ENCODE assay signal across 7 mouse cellular contexts in genomic region chr4:116819968-116820901, GRCm38 (mm10). TPM values are rescaled to one million over a fixed set of nuclear protein-coding genes. Genes with fewer than 3 reads are reported as not detected.
DNase-seq lines count a peak whose midpoint lies in the region; ATAC-seq and TF ChIP-seq lines count a peak whose summit lies in the region.

No protein-coding gene starts in this region.

- peak overlapping the region; percentile 48 for H3K9ac ChIP-seq in lung, embryonic 14.5 days
- peak overlapping the region; percentile 40; the same call in 1 of the 2 replicates for H3K9ac ChIP-seq in limb, embryonic 11.5 days (ENCODE audit: low read length)
- H3K9ac ChIP-seq in stomach, embryonic 14.5 days (replicated peaks; ENCODE audit: low read depth, low read length), result no peak overlapping the region

- peak overlapping the region; percentile 51 for H3K4me3 ChIP-seq in lung, embryonic 14.5 days (ENCODE audit: low read depth, low read length)
- H3K4me3 ChIP-seq in forebrain, embryonic 10.5 days, result peak overlapping the region; percentile 64
- H3K4me3 ChIP-seq in limb, embryonic 11.5 days (ENCODE audit: low read depth, low read length), result peak overlapping the region; percentile 48
- peak overlapping the region; percentile 44 for H3K4me3 ChIP-seq in stomach, embryonic 14.5 days (ENCODE audit: low read depth, low read length)

- H3K9me3 ChIP-seq in lung, embryonic 14.5 days (ENCODE audit: low read depth, low read length), result no peaks in the 10 kb centered on the region
- H3K9me3 ChIP-seq in forebrain, embryonic 10.5 days, result no peaks in the 10 kb centered on the region
- H3K9me3 ChIP-seq in limb, embryonic 11.5 days (ENCODE audit: control insufficient read depth, low read length), result no peaks in the 10 kb centered on the region
- no peaks in the 10 kb centered on the region for H3K9me3 ChIP-seq in stomach, embryonic 14.5 days (ENCODE audit: control insufficient read depth, low read depth, low read length)

- peak overlapping the region; percentile 99 for H3K4me2 ChIP-seq in lung, embryonic 14.5 days
- H3K4me2 ChIP-seq in limb, embryonic 11.5 days (ENCODE audit: low read depth, severe bottlenecking), result peak overlapping the region; percentile 97
- H3K4me2 ChIP-seq in stomach, embryonic 14.5 days (replicated peaks; ENCODE audit: low read depth, low read length), result peak overlapping the region; percentile 78

- no peak for DNase-seq in lung, embryonic 14.5 days
- DNase-seq in lung, postnatal 36 days, result no peak
- no peak for DNase-seq in forebrain, embryonic 10.5 days (ENCODE audit: extremely low spot score, low spot score)
- peak; percentile 26 for DNase-seq in limb, embryonic 11.5 days (ENCODE audit: low spot score)
- DNase-seq in layer of hippocampus, adult 9-11 months, result no peak
- no peak for DNase-seq in kidney, adult 11 months

- ATAC-seq in lung, embryonic 14.5 days (ENCODE audit: insufficient read depth), result peak; percentile 14
- no peak for ATAC-seq in limb, embryonic 11.5 days (ENCODE audit: insufficient number of reproducible peaks, low FRiP score, low TSS enrichment, low read depth)
- ATAC-seq in stomach, embryonic 14.5 days (ENCODE audit: insufficient number of reproducible peaks, insufficient read depth, low FRiP score, low read depth), result no peak

- no peak overlapping the region for H3K27ac ChIP-seq in lung, embryonic 14.5 days (ENCODE audit: low read depth)
- H3K27ac ChIP-seq in forebrain, embryonic 10.5 days, result peak overlapping the region; percentile 74
- H3K27ac ChIP-seq in limb, embryonic 11.5 days (replicated peaks; ENCODE audit: low read depth, low read length), result no peak overlapping the region
- H3K27ac ChIP-seq in stomach, embryonic 14.5 days (ENCODE audit: low read length), result no peak overlapping the region

- H3K27me3 ChIP-seq in lung, embryonic 14.5 days (ENCODE audit: insufficient read depth, low read length), result peaks cover 12% of the 10 kb centered on the region
- peaks cover 49% of the 10 kb centered on the region for H3K27me3 ChIP-seq in forebrain, embryonic 10.5 days (ENCODE audit: poor library complexity, severe bottlenecking)
- H3K27me3 ChIP-seq in limb, embryonic 11.5 days (ENCODE audit: control insufficient read depth, insufficient read depth, low read length), result 0 out of 2 replicates have a peak, but pooled peaks cover 3% of the 10 kb centered on the region
- no peaks in the 10 kb centered on the region; the same call in 1 of the 2 replicates for H3K27me3 ChIP-seq in stomach, embryonic 14.5 days (ENCODE audit: control insufficient read depth, insufficient read depth, low read length)

- no peak for TF ChIP-seq CTCF in lung, embryonic 14.5 days (IDR thresholded peaks at IDR 0.05; ENCODE audit: low read depth)

- H3K4me1 ChIP-seq in lung, embryonic 14.5 days (ENCODE audit: insufficient read depth), result peaks cover 6% of the 10 kb centered on the region; the same call in 1 of the 2 replicates
- peaks cover 30% of the 10 kb centered on the region for H3K4me1 ChIP-seq in forebrain, embryonic 10.5 days
- no peaks in the 10 kb centered on the region for H3K4me1 ChIP-seq in limb, embryonic 11.5 days (ENCODE audit: control insufficient read depth, insufficient read depth, low read length)
- peaks cover 2% of the 10 kb centered on the region; the same call in 1 of the 2 replicates for H3K4me1 ChIP-seq in stomach, embryonic 14.5 days (ENCODE audit: control insufficient read depth, insufficient read depth, low read length)

- peaks cover 16% of the 10 kb centered on the region for H3K36me3 ChIP-seq in lung, embryonic 14.5 days (ENCODE audit: insufficient read depth)
- H3K36me3 ChIP-seq in forebrain, embryonic 10.5 days (replicated peaks), result peaks cover 40% of the 10 kb centered on the region
- no peaks in the 10 kb centered on the region for H3K36me3 ChIP-seq in limb, embryonic 11.5 days (ENCODE audit: control insufficient read depth, insufficient read depth, low read length)
- peaks cover 3% of the 10 kb centered on the region; the same call in 1 of the 2 replicates for H3K36me3 ChIP-seq in stomach, embryonic 14.5 days (ENCODE audit: control insufficient read depth, insufficient read depth, low read length)

- 20% methylated on average over 32 of the region's 32 CpGs for WGBS in lung, embryonic 14.5 days
- WGBS in forebrain, embryonic 10.5 days, result 21% methylated on average over 32 of the region's 32 CpGs
- 21% methylated on average over 32 of the region's 32 CpGs for WGBS in limb, embryonic 11.5 days
- WGBS in stomach, embryonic 14.5 days, result 30% methylated on average over 32 of the region's 32 CpGs

RNA-seq across cellular contexts. Expression of gene Hpdl, which starts 1.3 kb away (rescaled TPM):
- 0.71 and 0.91 TPM in 2 replicates for polyA plus RNA-seq in lung, embryonic 14.5 days (2014; fragmentation: Nextera tagmentation; extraction: Ambion mirVana)
- polyA plus RNA-seq in forebrain, embryonic 10.5 days (2016; fragmentation: Nextera tagmentation; extraction: Ambion mirVana), result 1.5 and 2.2 TPM in 2 replicates
- polyA plus RNA-seq in limb, embryonic 11.5 days (2014; fragmentation: Nextera tagmentation; extraction: Ambion mirVana), result 1.2 and 1.4 TPM in 2 replicates
- 0.22 and 1.2 TPM in 2 replicates for polyA plus RNA-seq in stomach, embryonic 14.5 days (2014; fragmentation: Nextera tagmentation; extraction: Ambion mirVana)

RNA-seq across cellular contexts. Expression of gene Mutyh, which starts 12.7 kb away (rescaled TPM):
- polyA plus RNA-seq in lung, embryonic 14.5 days (2014; fragmentation: Nextera tagmentation; extraction: Ambion mirVana), result 14.7 and 16.8 TPM in 2 replicates
- polyA plus RNA-seq in forebrain, embryonic 10.5 days (2016; fragmentation: Nextera tagmentation; extraction: Ambion mirVana), result 30.4 and 30.6 TPM in 2 replicates
- 21.2 and 25.3 TPM in 2 replicates for polyA plus RNA-seq in limb, embryonic 11.5 days (2014; fragmentation: Nextera tagmentation; extraction: Ambion mirVana)
- polyA plus RNA-seq in stomach, embryonic 14.5 days (2014; fragmentation: Nextera tagmentation; extraction: Ambion mirVana), result 13.9 and 16.6 TPM in 2 replicates

RNA-seq across cellular contexts. Expression of gene Toe1, which starts 12.8 kb away (rescaled TPM):
- 35.6 and 41.4 TPM in 2 replicates for polyA plus RNA-seq in lung, embryonic 14.5 days (2014; fragmentation: Nextera tagmentation; extraction: Ambion mirVana)
- polyA plus RNA-seq in forebrain, embryonic 10.5 days (2016; fragmentation: Nextera tagmentation; extraction: Ambion mirVana), result 41.3 and 44.1 TPM in 2 replicates
- 41.1 and 43.3 TPM in 2 replicates for polyA plus RNA-seq in limb, embryonic 11.5 days (2014; fragmentation: Nextera tagmentation; extraction: Ambion mirVana)
- 31.8 and 33.7 TPM in 2 replicates for polyA plus RNA-seq in stomach, embryonic 14.5 days (2014; fragmentation: Nextera tagmentation; extraction: Ambion mirVana)

RNA-seq across cellular contexts. Expression of gene Zswim5, which starts 56.9 kb away (rescaled TPM):
- polyA plus RNA-seq in lung, embryonic 14.5 days (2014; fragmentation: Nextera tagmentation; extraction: Ambion mirVana), result 0.47 and 0.79 TPM in 2 replicates
- 5.5 and 5.7 TPM in 2 replicates for polyA plus RNA-seq in forebrain, embryonic 10.5 days (2016; fragmentation: Nextera tagmentation; extraction: Ambion mirVana)
- 1.1 and 1.3 TPM in 2 replicates for polyA plus RNA-seq in limb, embryonic 11.5 days (2014; fragmentation: Nextera tagmentation; extraction: Ambion mirVana)
- 0.49 and 0.69 TPM in 2 replicates for polyA plus RNA-seq in stomach, embryonic 14.5 days (2014; fragmentation: Nextera tagmentation; extraction: Ambion mirVana)
